Mouse (Mus musculus) ES-E14 (cell line): ENCODE results near the gene Nrtn.

Experiments used
- CHD2 ChIP-seq: IDR thresholded peaks from 2 replicates; pipeline ENCODE4 v1.6.1; 2014; ENCODE audit warnings: mild to moderate bottlenecking, low read depth, low read length, inconsistent platforms
- HCFC1 ChIP-seq: IDR thresholded peaks from 2 replicates; pipeline ENCODE4 v1.6.1; 2012; ENCODE audit warnings: low read length, inconsistent platforms, borderline replicate concordance; ENCODE audit not compliant: insufficient read depth
- ZC3H11A ChIP-seq: IDR thresholded peaks from 2 replicates; pipeline ENCODE4 v1.6.1; 2012; ENCODE audit warnings: low read depth, mild to moderate bottlenecking, inconsistent platforms, low read length, borderline replicate concordance
- ZNF384 ChIP-seq: IDR thresholded peaks from 2 replicates; pipeline ENCODE4 v1.6.1; 2012; ENCODE audit warnings: low read depth, low read length, inconsistent platforms

GRCm38 (mm10) chr17:56729151-56729550 lies 28.2 kb downstream of the Nrtn start:
- TF ChIP-seq CHD2 (no peak), ZC3H11A (no peak), HCFC1 (no peak), ZNF384 (no peak)
